Mouse (Mus musculus) liver, adult 2 months (tissue): ENCODE data around the gene Ctdsp2.

Experiments
- CTCF ChIP-seq: fragments of 200-500 bp; IDR thresholded peaks from 2 replicates; pipeline ENCODE4 v1.5.1; 2011; ENCODE audit warnings: low read depth, low read length, control low read depth
- POLR2A ChIP-seq: fragments of 200-500 bp; IDR thresholded peaks from 2 replicates; pipeline ENCODE4 v1.6.1; 2011; ENCODE audit warnings: low read length, control low read depth; ENCODE audit not compliant: insufficient read depth; ENCODE audit errors: extremely low read depth

DNA sequence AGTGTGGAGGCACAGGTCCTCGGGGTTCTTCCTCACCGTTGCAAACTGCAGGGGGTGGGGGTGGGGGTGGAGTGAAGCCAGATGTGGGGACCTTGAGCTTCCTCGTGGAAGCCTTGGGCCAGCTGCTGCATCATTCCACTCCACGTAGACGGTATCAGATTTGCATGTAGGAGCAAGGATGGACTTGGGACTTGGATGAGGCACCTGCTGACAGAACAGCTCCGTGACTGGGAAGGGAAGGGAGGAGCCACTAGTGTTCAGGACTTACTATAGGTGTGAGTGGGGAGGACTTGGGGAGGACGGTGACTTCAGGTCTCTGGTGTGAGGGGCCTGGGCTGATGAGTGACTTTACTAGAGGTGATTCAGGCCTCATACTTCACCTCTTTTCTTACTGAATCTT lies 5.5 kb upstream of the Ctdsp2 start:
- TF ChIP-seq CTCF = no peak
- TF ChIP-seq POLR2A = no peak
